ENCODE assay signal across 23 mouse cellular contexts in genomic region chr11:80487904-80488587, GRCm38 (mm10). TPM values are rescaled to one million over a fixed set of nuclear protein-coding genes. Genes with fewer than 3 reads are reported as not detected.
DNase-seq lines count a peak whose midpoint lies in the region; ATAC-seq and TF ChIP-seq lines count a peak whose summit lies in the region.
"Had no signal": no experiment of that assay in that cellular context is flagged by ENCODE, and none has a peak within 500 bp of the region (broad histone marks: within the 10 kb centered on the region; RNA-seq: fewer than 3 reads in every experiment).

No protein-coding gene starts in this region.

- peaks cover 5% of the 10 kb centered on the region; the same call in 1 of the 2 replicates for H3K27me3 ChIP-seq in hindbrain, embryonic 12.5 days
- no peaks in the 10 kb centered on the region for H3K27me3 ChIP-seq in hindbrain, embryonic 11.5 days (ENCODE audit: control insufficient read depth, insufficient read depth, low read length)
- no peaks in the 10 kb centered on the region for H3K27me3 ChIP-seq in limb, embryonic 11.5 days (ENCODE audit: control insufficient read depth, insufficient read depth, low read length)
- H3K27me3 ChIP-seq in limb, embryonic 10.5 days (ENCODE audit: low read depth, poor library complexity, severe bottlenecking): peaks cover 9% of the 10 kb centered on the region; the same call in 1 of the 2 replicates
- H3K27me3 ChIP-seq in myocyte (ENCODE audit: control insufficient read depth, insufficient read depth, insufficient read length): no peaks in the 10 kb centered on the region
- H3K27me3 ChIP-seq: forebrain, embryonic 15.5 days; intestine, embryonic 15.5 days; liver, embryonic 15.5 days had no signal

- WGBS in hindbrain, embryonic 12.5 days: 55% methylated on average over 15 of the region's 15 CpGs
- WGBS in hindbrain, embryonic 11.5 days: 59% methylated on average over 15 of the region's 15 CpGs
- WGBS in limb, embryonic 11.5 days: 73% methylated on average over 15 of the region's 15 CpGs
- 75% methylated on average over 15 of the region's 15 CpGs for WGBS in limb, embryonic 10.5 days

- no peak for ATAC-seq in hindbrain, embryonic 12.5 days (ENCODE audit: low FRiP score)
- no peak for ATAC-seq in hindbrain, embryonic 11.5 days (ENCODE audit: low FRiP score)
- ATAC-seq in limb, embryonic 11.5 days (ENCODE audit: insufficient number of reproducible peaks, low FRiP score, low TSS enrichment, low read depth): no peak
- ATAC-seq in megakaryocyte progenitor cell, adult 5-6 weeks (replicated peaks; ENCODE audit: poor library complexity): no peak
- ATAC-seq: forebrain, embryonic 15.5 days; intestine, embryonic 15.5 days had no signal

- peaks cover 58% of the 10 kb centered on the region for H3K4me1 ChIP-seq in hindbrain, embryonic 12.5 days
- H3K4me1 ChIP-seq in hindbrain, embryonic 11.5 days (replicated peaks; ENCODE audit: control insufficient read depth, insufficient read depth, low read length): peaks cover 5% of the 10 kb centered on the region
- H3K4me1 ChIP-seq in limb, embryonic 11.5 days (ENCODE audit: control insufficient read depth, insufficient read depth, low read length): peaks cover 11% of the 10 kb centered on the region; the same call in 1 of the 2 replicates
- peaks cover 51% of the 10 kb centered on the region for H3K4me1 ChIP-seq in limb, embryonic 10.5 days
- H3K4me1 ChIP-seq: liver, embryonic 15.5 days had no signal

- no peak for TF ChIP-seq POLR2A in myocyte (IDR thresholded peaks at IDR 0.05; ENCODE audit: insufficient read length, low read depth)

- no peak overlapping the region for H3K4me2 ChIP-seq in hindbrain, embryonic 12.5 days (replicated peaks)
- no peak overlapping the region for H3K4me2 ChIP-seq in hindbrain, embryonic 11.5 days (replicated peaks; ENCODE audit: low read depth, low read length)
- no peak overlapping the region for H3K4me2 ChIP-seq in limb, embryonic 11.5 days (ENCODE audit: low read depth, severe bottlenecking)
- H3K4me2 ChIP-seq in myocyte (ENCODE audit: low read depth): peak overlapping the region; percentile 82
- H3K4me2 ChIP-seq: forebrain, embryonic 15.5 days; heart, embryonic 15.5 days; intestine, embryonic 15.5 days; liver, embryonic 15.5 days; midbrain, embryonic 11.5 days had no signal

- no peaks in the 10 kb centered on the region for H3K79me2 ChIP-seq in myocyte (ENCODE audit: control insufficient read depth, insufficient read depth)

- H3ac ChIP-seq in myocyte (ENCODE audit: control insufficient read depth, insufficient read length): no peak overlapping the region

- H3K9me3 ChIP-seq in hindbrain, embryonic 12.5 days (replicated peaks): no peaks in the 10 kb centered on the region
- no peaks in the 10 kb centered on the region for H3K9me3 ChIP-seq in hindbrain, embryonic 11.5 days (ENCODE audit: control insufficient read depth, low read length)
- no peaks in the 10 kb centered on the region for H3K9me3 ChIP-seq in limb, embryonic 11.5 days (ENCODE audit: control insufficient read depth, low read length)
- H3K9me3 ChIP-seq in limb, embryonic 10.5 days (replicated peaks): no peaks in the 10 kb centered on the region
- H3K9me3 ChIP-seq: forebrain, embryonic 15.5 days; heart, embryonic 15.5 days; intestine, embryonic 15.5 days; liver, embryonic 15.5 days had no signal

- 0 out of 2 replicates have a peak overlapping the region, but pooled peaks have one; percentile 55 for H3K27ac ChIP-seq in hindbrain, embryonic 12.5 days
- no peak overlapping the region for H3K27ac ChIP-seq in hindbrain, embryonic 11.5 days (ENCODE audit: low read depth, low read length)
- 0 out of 2 replicates have a peak overlapping the region, but pooled peaks have one; percentile 6 for H3K27ac ChIP-seq in limb, embryonic 11.5 days (replicated peaks; ENCODE audit: low read depth, low read length)
- H3K27ac ChIP-seq in limb, embryonic 10.5 days: no peak overlapping the region
- H3K27ac ChIP-seq: gastrocnemius, adult 2 months; heart, embryonic 15.5 days; intestine, embryonic 15.5 days; macrophage had no signal

- no peak overlapping the region for H3K4me3 ChIP-seq in hindbrain, embryonic 12.5 days
- H3K4me3 ChIP-seq in hindbrain, embryonic 11.5 days (ENCODE audit: low read depth, low read length): no peak overlapping the region
- no peak overlapping the region for H3K4me3 ChIP-seq in limb, embryonic 11.5 days (ENCODE audit: low read depth, low read length)
- H3K4me3 ChIP-seq in limb, embryonic 10.5 days: no peak overlapping the region
- H3K4me3 ChIP-seq in myocyte: no peak overlapping the region
- H3K4me3 ChIP-seq: forebrain, embryonic 15.5 days; gastrocnemius, adult 2 months; heart, embryonic 15.5 days; intestine, embryonic 15.5 days; liver, embryonic 15.5 days had no signal

- no peak for DNase-seq in hindbrain, embryonic 11.5 days (ENCODE audit: low spot score)
- no peak for DNase-seq in limb, embryonic 11.5 days (ENCODE audit: low spot score)
- DNase-seq in limb, embryonic 10.5 days (ENCODE audit: low spot score): no peak
- DNase-seq in right cerebral cortex, adult 2 months (ENCODE audit: low spot score in 2 of 2): peak; percentile 66
- DNase-seq in right cerebral cortex, postnatal 14 days: no peak
- DNase-seq: adrenal gland, adult 2 months; cerebellum, adult 18-20 months; cerebellum, postnatal 25 days; gastrocnemius, adult 2 months; heart, postnatal 36 days; kidney, adult 8-10 months; kidney, postnatal 10 days; liver; thymus, postnatal 14 days had no signal

- H3K9ac ChIP-seq in hindbrain, embryonic 12.5 days: no peak overlapping the region
- H3K9ac ChIP-seq in hindbrain, embryonic 11.5 days (ENCODE audit: low read depth, low read length): no peak overlapping the region
- H3K9ac ChIP-seq in limb, embryonic 11.5 days (ENCODE audit: low read length): no peak overlapping the region
- H3K9ac ChIP-seq: forebrain, embryonic 15.5 days; heart, embryonic 15.5 days; intestine, embryonic 15.5 days; liver, embryonic 15.5 days had no signal

- no peaks in the 10 kb centered on the region for H3K36me3 ChIP-seq in hindbrain, embryonic 12.5 days
- no peaks in the 10 kb centered on the region for H3K36me3 ChIP-seq in hindbrain, embryonic 11.5 days (ENCODE audit: control insufficient read depth, insufficient read depth, low read length)
- H3K36me3 ChIP-seq in limb, embryonic 11.5 days (ENCODE audit: control insufficient read depth, insufficient read depth, low read length): no peaks in the 10 kb centered on the region
- H3K36me3 ChIP-seq in limb, embryonic 10.5 days: no peaks in the 10 kb centered on the region
- H3K36me3 ChIP-seq in myocyte (ENCODE audit: control insufficient read depth, insufficient read depth): no peaks in the 10 kb centered on the region
- H3K36me3 ChIP-seq: forebrain, embryonic 15.5 days; heart, embryonic 15.5 days; intestine, embryonic 15.5 days; liver, embryonic 15.5 days had no signal

TF ChIP-seq in myocyte, 11 proteins besides CTCF, POLR2A, EP300 and RAD21:
- TF ChIP-seq E2F4 (IDR thresholded peaks at IDR 0.05; ENCODE audit: insufficient read depth) (no peak), MYOD1 (IDR thresholded peaks at IDR 0.05; ENCODE audit: control insufficient read depth in 1 of 3, insufficient read length in 2 of 3, low read depth in 2 of 3) (peak in 1 of 3 experiments; percentile 73), MYOG (IDR thresholded peaks at IDR 0.05; ENCODE audit: control insufficient read depth in 1 of 3, insufficient read depth in 1 of 3, insufficient read length in 2 of 3, low read depth in 2 of 3) (peak in 1 of 3 experiments; percentile 69), CEBPB (IDR thresholded peaks at IDR 0.05; ENCODE audit: insufficient read depth, poor library complexity, severe bottlenecking) (no peak)

RNA-seq across cellular contexts. Expression of gene Cdk5r1, which starts 11.2 kb away (rescaled TPM):
- 76.3 and 77.3 TPM in 2 replicates for polyA plus RNA-seq in hindbrain, embryonic 12.5 days (2016; fragmentation: Nextera tagmentation; extraction: Ambion mirVana)
- 21.5 and 23.7 TPM in 2 replicates for polyA plus RNA-seq in hindbrain, embryonic 11.5 days (2014; fragmentation: Nextera tagmentation; extraction: Ambion mirVana)
- 1.9 and 2.1 TPM in 2 replicates for polyA plus RNA-seq in limb, embryonic 11.5 days (2014; fragmentation: Nextera tagmentation; extraction: Ambion mirVana)
- 1.4 and 1.6 TPM in 2 replicates for polyA plus RNA-seq in limb, embryonic 10.5 days (2016; fragmentation: Nextera tagmentation; extraction: Ambion mirVana)
- 11.3 TPM for polyA plus RNA-seq in myocyte (2012; fragmentation: generic; extraction: Trizol)
- total RNA-seq in megakaryocyte progenitor cell, adult 5-6 weeks (2015): 5.0 and 5.8 TPM in 2 replicates
- total RNA-seq in megakaryocyte progenitor cell, adult 5-6 weeks (2017): 5.5 and 5.7 TPM in 2 replicates

RNA-seq across cellular contexts. Expression of gene Psmd11, which starts 59.6 kb away (rescaled TPM):
- polyA plus RNA-seq in hindbrain, embryonic 12.5 days (2016; fragmentation: Nextera tagmentation; extraction: Ambion mirVana): 316 and 330 TPM in 2 replicates
- polyA plus RNA-seq in hindbrain, embryonic 11.5 days (2014; fragmentation: Nextera tagmentation; extraction: Ambion mirVana): 354 and 383 TPM in 2 replicates
- 316 and 334 TPM in 2 replicates for polyA plus RNA-seq in limb, embryonic 11.5 days (2014; fragmentation: Nextera tagmentation; extraction: Ambion mirVana)
- polyA plus RNA-seq in limb, embryonic 10.5 days (2016; fragmentation: Nextera tagmentation; extraction: Ambion mirVana): 362 and 370 TPM in 2 replicates
- 74.9 TPM for polyA plus RNA-seq in myocyte (2012; fragmentation: generic; extraction: Trizol)
- total RNA-seq in megakaryocyte progenitor cell, adult 5-6 weeks (2015): 103 and 105 TPM in 2 replicates
- total RNA-seq in megakaryocyte progenitor cell, adult 5-6 weeks (2017): 78.8 and 83.5 TPM in 2 replicates

Comparison
In these comparisons a context has a peak if more than half of its experiments do, and no peak if none do; other contexts are left out.
1. H3K27ac ChIP-seq: peak in hindbrain, embryonic 12.5 days (single experiment) and limb, embryonic 11.5 days (single experiment); none in hindbrain, embryonic 11.5 days (single experiment) and limb, embryonic 10.5 days (single experiment).
2. DNase-seq: peak in right cerebral cortex, adult 2 months (2 of 2); none in hindbrain, embryonic 11.5 days (single experiment), limb, embryonic 11.5 days (single experiment), limb, embryonic 10.5 days (single experiment) and right cerebral cortex, postnatal 14 days (single experiment).